Mouse (Mus musculus) midbrain, embryonic 14.5 days (tissue): ENCODE data around the gene Meig1. TPM values are rescaled to one million over a fixed set of nuclear protein-coding genes. Genes with fewer than 3 reads are reported as not detected.

Source experiments
- ATAC-seq: fragments of 200-750 bp; cut with Nextera tagmentation; 2 replicates; pipeline ENCODE4 v1.8.0; 2017; ENCODE audit warnings: moderate number of reproducible peaks, moderate library complexity; ENCODE audit not compliant: low FRiP score, low TSS enrichment
- DNase-seq: peaks from one replicate; pipeline ENCODE4 v3.0.0-alpha.2; 2015
- H3K27ac ChIP-seq: fragments of 300-500 bp; sonication (generic); replicated peaks from 2 replicates; pipeline ENCODE4 v1.5.1; 2014; ENCODE audit warnings: mild to moderate bottlenecking, low read depth, low read length, moderate library complexity
- H3K27me3 ChIP-seq: fragments of 300-500 bp; sonication (generic); 2 replicates; pipeline ENCODE4 v1.6.1; 2014; ENCODE audit warnings: low read length, control low read depth, mixed read lengths; ENCODE audit not compliant: control insufficient read depth, insufficient read depth
- H3K36me3 ChIP-seq: fragments of 300-500 bp; sonication (generic); 2 replicates; pipeline ENCODE4 v1.6.1; 2014; ENCODE audit warnings: low read length, control low read depth; ENCODE audit not compliant: control insufficient read depth, insufficient read depth
- H3K4me1 ChIP-seq: fragments of 300-500 bp; sonication (generic); 2 replicates; pipeline ENCODE4 v1.6.1; 2014; ENCODE audit warnings: mild to moderate bottlenecking, antibody characterized with exemption, low read length, control low read depth; ENCODE audit not compliant: control insufficient read depth, insufficient read depth
- H3K4me2 ChIP-seq: fragments of 300-500 bp; sonication (generic); 2 replicates; pipeline ENCODE4 v1.6.1; 2014; ENCODE audit warnings: mild to moderate bottlenecking, low read length, moderate library complexity
- H3K4me3 ChIP-seq: fragments of 300-500 bp; sonication (generic); replicated peaks from 2 replicates; pipeline ENCODE4 v1.5.1; 2014; ENCODE audit warnings: low read depth, low read length
- H3K9ac ChIP-seq: fragments of 300-500 bp; sonication (generic); replicated peaks from 2 replicates; pipeline ENCODE4 v1.6.1; 2014; ENCODE audit warnings: mild to moderate bottlenecking, low read length, moderate library complexity
- H3K9me3 ChIP-seq: fragments of 300-500 bp; sonication (generic); 2 replicates; pipeline ENCODE4 v1.6.1; 2016; ENCODE audit warnings: low read length, control low read depth, mixed read lengths; ENCODE audit not compliant: control insufficient read depth
- WGBS: fragments of 180-500 bp; shearing (Covaris S2); extraction: QIAGEN DNeasy Blood & Tissue Kit; methylation state at CpG from one replicate; pipeline ENCODE4 v1.1.7; 2014; 5-methylcytosine and 5-hydroxymethylcytosine counted together
- polyA plus RNA-seq: library from polyadenylated mRNA; unstranded; fragments of >200 nt; fragmentation: Nextera tagmentation; extraction: Ambion mirVana; gene quantifications from 2 replicates; pipeline ENCODE4 v1.2.1, GENCODE M21; 2014

Meig1 gene
- polyA plus RNA-seq: 3.2 and 4.2 TPM in 2 replicates

GRCm38 (mm10) chr2:3422548-3422947, at the start of gene Meig1:
Gene Meig1 (minus strand): TSS chr2:3422648.
- DNase-seq (no peak), ATAC-seq (no peak)
- peaks cover 4% of the 10 kb centered on the region; the same call in 1 of the 2 replicates for H3K27me3 ChIP-seq
- 71% methylated on average over 3 of the region's 3 CpGs for WGBS
- no peak within 1 kb of the TSS for H3K9ac ChIP-seq
- peaks cover 10% of the 10 kb centered on the region for H3K4me1 ChIP-seq
- H3K4me3 ChIP-seq: no peak within 1 kb of the TSS
- no peak within 1 kb of the TSS for H3K27ac ChIP-seq
- H3K4me2 ChIP-seq: peak within 1 kb of the TSS; percentile 92
- H3K9me3 ChIP-seq: no peaks in the 10 kb centered on the region
- H3K36me3 ChIP-seq: 0 out of 2 replicates have a peak, but pooled peaks cover 3% of the 10 kb centered on the region

GRCm38 (mm10) chr2:3456590-3456989, 34.1 kb upstream of the Meig1 start:
- no peak overlapping the region for H3K9ac ChIP-seq
- DNase-seq (no peak), ATAC-seq (no peak)
- H3K27me3 ChIP-seq: no peaks in the 10 kb centered on the region
- no peak overlapping the region for H3K4me3 ChIP-seq
- 80% methylated on average over 4 of the region's 4 CpGs for WGBS
- no peaks in the 10 kb centered on the region for H3K9me3 ChIP-seq
- H3K27ac ChIP-seq: no peak overlapping the region
- no peak overlapping the region for H3K4me2 ChIP-seq
- no peaks in the 10 kb centered on the region for H3K4me1 ChIP-seq
- H3K36me3 ChIP-seq: peaks cover 64% of the 10 kb centered on the region

- Histone ChIP-seq H3K36me3 (peaks cover 52% of the 10 kb centered on the region), H3K9me3 (no peaks in the 10 kb centered on the region), H3K4me2 (no peak overlapping the region), H3K4me3 (no peak overlapping the region), H3K9ac (no peak overlapping the region), H3K27me3 (no peaks in the 10 kb centered on the region), H3K27ac (no peak overlapping the region), H3K4me1 (no peaks in the 10 kb centered on the region)
- DNase-seq: no peak
- WGBS: 89% methylated on average over 3 of the region's 3 CpGs
- no peak for ATAC-seq
Observed at GRCm38 (mm10) chr2:3453096-3453495, 30.6 kb upstream of the Meig1 start.

- no peak overlapping the region for H3K4me2 ChIP-seq
- ATAC-seq: no peak
- no peak overlapping the region for H3K4me3 ChIP-seq
- no peak overlapping the region for H3K27ac ChIP-seq
- H3K9me3 ChIP-seq: no peaks in the 10 kb centered on the region
- peaks cover 44% of the 10 kb centered on the region for H3K36me3 ChIP-seq
- H3K9ac ChIP-seq: no peak overlapping the region
- 90% methylated on average over 2 of the region's 2 CpGs for WGBS
- no peaks in the 10 kb centered on the region for H3K4me1 ChIP-seq
- H3K27me3 ChIP-seq: no peaks in the 10 kb centered on the region
- DNase-seq: no peak
Observed at GRCm38 (mm10) chr2:3449431-3449830, 27.0 kb upstream of the Meig1 start.

- ATAC-seq: no peak
- Histone ChIP-seq H3K27ac (no peak overlapping the region), H3K36me3 (peaks cover 57% of the 10 kb centered on the region), H3K9me3 (no peaks in the 10 kb centered on the region), H3K4me2 (no peak overlapping the region), H3K4me1 (no peaks in the 10 kb centered on the region), H3K4me3 (no peak overlapping the region), H3K9ac (no peak overlapping the region), H3K27me3 (no peaks in the 10 kb centered on the region)
- DNase-seq: no peak
- 81% methylated on average over 4 of the region's 4 CpGs for WGBS
Observed at GRCm38 (mm10) chr2:3445984-3446383, 23.5 kb upstream of the Meig1 start.

- WGBS: 75% methylated on average over 7 of the region's 7 CpGs
- ATAC-seq (no peak), DNase-seq (no peak)
- Histone ChIP-seq H3K36me3 (peaks cover 59% of the 10 kb centered on the region), H3K4me1 (no peaks in the 10 kb centered on the region), H3K4me2 (no peak overlapping the region), H3K27me3 (no peaks in the 10 kb centered on the region), H3K4me3 (no peak overlapping the region), H3K9me3 (no peaks in the 10 kb centered on the region), H3K9ac (no peak overlapping the region), H3K27ac (no peak overlapping the region)
Observed at GRCm38 (mm10) chr2:3444206-3444605, 21.8 kb upstream of the Meig1 start.

DNA sequence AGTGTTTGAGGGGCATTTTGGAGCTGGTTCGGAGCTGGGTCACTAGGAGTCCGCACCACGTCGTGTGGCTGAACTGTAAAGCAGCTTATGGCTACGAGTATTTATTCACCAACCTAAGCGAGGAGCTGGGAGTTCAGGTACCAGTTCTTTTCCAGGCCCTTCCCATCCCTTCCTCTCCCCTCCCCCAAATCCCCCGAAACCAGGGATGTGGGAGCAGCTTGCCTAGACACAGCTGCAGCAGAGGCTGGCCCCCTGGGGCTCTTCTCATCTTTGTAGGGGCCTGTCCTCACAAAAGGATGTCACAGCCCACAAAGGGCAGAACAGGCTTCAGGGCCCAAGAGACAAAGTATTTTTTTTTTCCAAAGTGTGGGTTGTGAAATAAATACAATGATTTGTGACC, 15.5 kb upstream of the Meig1 start:
- no peaks in the 10 kb centered on the region for H3K4me1 ChIP-seq
- H3K27me3 ChIP-seq: no peaks in the 10 kb centered on the region
- H3K9ac ChIP-seq: no peak overlapping the region
- H3K4me3 ChIP-seq: no peak overlapping the region
- no peaks in the 10 kb centered on the region for H3K9me3 ChIP-seq
- H3K36me3 ChIP-seq: peaks cover 43% of the 10 kb centered on the region
- DNase-seq: no peak
- no peak for ATAC-seq
- H3K27ac ChIP-seq: no peak overlapping the region
- 29% methylated on average over 7 of the region's 7 CpGs for WGBS
- H3K4me2 ChIP-seq: no peak overlapping the region

DNA sequence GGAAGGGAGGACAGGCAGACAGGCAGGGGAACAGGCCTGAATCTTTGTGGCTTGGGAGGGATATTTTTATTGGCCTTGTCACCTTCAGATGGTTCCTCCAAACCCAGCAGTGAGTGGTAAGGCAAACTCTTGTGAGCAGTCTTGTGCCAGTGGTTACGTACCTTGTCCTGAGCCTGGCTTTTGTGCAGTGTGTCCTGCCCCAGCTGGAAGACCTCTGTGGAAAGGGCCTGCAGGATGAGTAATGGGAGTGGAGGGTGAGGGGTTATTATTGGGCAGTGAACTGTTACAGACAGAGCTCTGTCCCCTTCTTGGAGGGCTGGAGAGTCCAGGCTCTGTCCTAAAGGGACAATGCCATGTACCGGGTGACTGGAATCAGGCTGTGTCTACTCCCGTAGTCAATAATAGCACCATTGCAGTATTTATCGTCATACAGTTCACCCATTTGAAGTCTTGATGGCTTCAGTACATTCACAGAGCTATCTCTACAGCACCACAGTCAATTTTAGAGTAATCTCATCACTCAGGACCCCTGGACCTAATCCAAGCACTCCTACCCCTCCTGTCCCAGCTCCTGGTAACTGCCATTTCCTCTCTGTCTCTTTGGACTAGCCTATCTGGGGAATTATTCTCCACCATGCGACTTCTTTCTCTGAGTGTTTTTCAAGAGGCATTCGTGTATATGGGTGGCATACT, 13.1 kb upstream of the Meig1 start:
- WGBS: 77% methylated on average over 6 of the region's 6 CpGs

DNA sequence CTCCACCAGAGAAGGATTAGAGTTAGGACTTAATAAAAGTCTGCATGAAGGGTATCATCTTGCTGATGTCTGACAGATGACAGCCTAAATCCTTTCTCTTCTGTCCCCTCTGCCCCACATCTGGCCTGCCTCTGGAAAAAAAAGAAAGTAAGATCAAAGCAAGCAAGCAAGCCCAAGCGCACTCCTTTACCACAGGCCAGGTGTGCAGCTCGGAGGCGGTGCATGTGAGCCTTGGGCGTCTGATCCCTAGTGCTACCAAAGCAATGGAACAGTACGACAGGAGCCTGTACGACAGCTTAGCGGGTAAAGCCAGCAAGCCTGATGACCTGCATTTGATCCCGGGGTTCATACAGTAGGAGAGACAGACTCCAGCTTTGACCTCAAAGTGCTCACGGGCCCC, 8.5 kb upstream of the Meig1 start:
- no peaks in the 10 kb centered on the region for H3K4me1 ChIP-seq
- no peak overlapping the region for H3K27ac ChIP-seq
- H3K4me2 ChIP-seq: no peak overlapping the region
- H3K4me3 ChIP-seq: no peak overlapping the region
- H3K9me3 ChIP-seq: no peaks in the 10 kb centered on the region
- no peak overlapping the region for H3K9ac ChIP-seq
- no peaks in the 10 kb centered on the region for H3K27me3 ChIP-seq
- DNase-seq: no peak
- H3K36me3 ChIP-seq: peaks cover 19% of the 10 kb centered on the region
- WGBS: 94% methylated on average over 9 of the region's 9 CpGs
- no peak for ATAC-seq

More for the DNA sequence above, 13.1 kb upstream of the Meig1 start:
- Histone ChIP-seq H3K4me2 (no peak overlapping the region), H3K9me3 (no peaks in the 10 kb centered on the region), H3K4me3 (no peak overlapping the region), H3K27ac (no peak overlapping the region), H3K9ac (no peak overlapping the region), H3K27me3 (no peaks in the 10 kb centered on the region), H3K4me1 (no peaks in the 10 kb centered on the region), H3K36me3 (peaks cover 29% of the 10 kb centered on the region)
- ATAC-seq: no peak
- no peak for DNase-seq
